Mouse (Mus musculus) myocyte (in vitro differentiated cells): ENCODE results near the gene B9d1. TPM values are rescaled to one million over a fixed set of nuclear protein-coding genes. Genes with fewer than 3 reads are reported as not detected.

ENCODE experiments used
- H3K27me3 ChIP-seq: one replicate; pipeline ENCODE4 v1.6.1; 2011; ENCODE audit not compliant: control insufficient read depth, insufficient read depth, insufficient read length
- H3K36me3 ChIP-seq: one replicate; pipeline ENCODE4 v1.6.1; 2011; ENCODE audit not compliant: control insufficient read depth, insufficient read depth
- H3K4me2 ChIP-seq: one replicate; pipeline ENCODE4 v1.6.1; 2011; ENCODE audit warnings: low read depth, control low read depth
- H3K4me3 ChIP-seq: one replicate; pipeline ENCODE4 v1.5.1; 2011; ENCODE audit warnings: mild to moderate bottlenecking, control low read depth, moderate library complexity
- H3K79me2 ChIP-seq: one replicate; pipeline ENCODE4 v1.6.1; 2011; ENCODE audit not compliant: control insufficient read depth, insufficient read depth
- H3ac ChIP-seq: one replicate; pipeline ENCODE4 v1.6.1; 2011; ENCODE audit not compliant: control insufficient read depth, insufficient read length
- CEBPB ChIP-seq: IDR thresholded peaks from 2 replicates; pipeline ENCODE4 v1.6.1; 2011; ENCODE audit warnings: mild to moderate bottlenecking, moderate library complexity; ENCODE audit not compliant: poor library complexity, insufficient read depth, severe bottlenecking
- E2F4 ChIP-seq: IDR thresholded peaks from one replicate; pipeline ENCODE4 v1.6.1; 2011; ENCODE audit warnings: mild to moderate bottlenecking, control low read depth, moderate library complexity; ENCODE audit not compliant: insufficient read depth
- MAX ChIP-seq: IDR thresholded peaks from one replicate; pipeline ENCODE4 v1.6.1; 2011; ENCODE audit warnings: low read depth, mild to moderate bottlenecking, control low read depth
- MYOD1 ChIP-seq, 3 experiments: IDR thresholded peaks; one replicate each; pipeline ENCODE4 v1.6.1; 2011; ENCODE audit warnings: control low read depth in 2 of 3, low read depth in 2 of 3, mild to moderate bottlenecking in 2 of 3, moderate library complexity in 1 of 3; ENCODE audit not compliant: insufficient read length in 2 of 3, control insufficient read depth in 1 of 3
- MYOG ChIP-seq, 3 experiments: IDR thresholded peaks; one replicate each; pipeline ENCODE4 v1.6.1; 2011; ENCODE audit warnings: control low read depth in 2 of 3, low read depth in 2 of 3, mild to moderate bottlenecking in 2 of 3; ENCODE audit not compliant: insufficient read length in 2 of 3, control insufficient read depth in 1 of 3, insufficient read depth in 1 of 3
- POLR2A ChIP-seq: IDR thresholded peaks from one replicate; pipeline ENCODE4 v1.6.1; 2011; ENCODE audit warnings: low read depth, mild to moderate bottlenecking, control low read depth, moderate library complexity; ENCODE audit not compliant: insufficient read length
- POLR2AphosphoS2 ChIP-seq: IDR thresholded peaks from one replicate; pipeline ENCODE4 v1.6.1; 2011; ENCODE audit warnings: low read depth, control low read depth; ENCODE audit not compliant: insufficient read length
- REST ChIP-seq: IDR thresholded peaks from one replicate; pipeline ENCODE4 v1.6.1; 2011; ENCODE audit warnings: mild to moderate bottlenecking, control low read depth, moderate library complexity; ENCODE audit not compliant: insufficient read depth, insufficient read length
- SRF ChIP-seq: IDR thresholded peaks from one replicate; pipeline ENCODE4 v1.6.1; 2011; ENCODE audit warnings: low read depth; ENCODE audit not compliant: control insufficient read depth, insufficient read length
- TCF12 ChIP-seq: IDR thresholded peaks from one replicate; pipeline ENCODE4 v1.6.1; 2011; ENCODE audit warnings: mild to moderate bottlenecking, control low read depth; ENCODE audit not compliant: poor library complexity, insufficient read depth, severe bottlenecking
- TCF3 ChIP-seq: IDR thresholded peaks from one replicate; pipeline ENCODE4 v1.6.1; 2011; ENCODE audit warnings: low read depth, control low read depth; ENCODE audit not compliant: insufficient read length
- USF1 ChIP-seq: IDR thresholded peaks from one replicate; pipeline ENCODE4 v1.6.1; 2011; ENCODE audit warnings: low read depth, mild to moderate bottlenecking, control low read depth, moderate library complexity
- polyA plus RNA-seq: library from polyadenylated mRNA; unstranded; fragments of >200 nt; fragmentation: generic; extraction: Trizol; gene quantifications from one replicate; pipeline ENCODE4 v1.2.1, GENCODE M21; 2012; ENCODE audit warnings: missing spikeins

Gene B9d1
- polyA plus RNA-seq: 38.6 TPM

DNA sequence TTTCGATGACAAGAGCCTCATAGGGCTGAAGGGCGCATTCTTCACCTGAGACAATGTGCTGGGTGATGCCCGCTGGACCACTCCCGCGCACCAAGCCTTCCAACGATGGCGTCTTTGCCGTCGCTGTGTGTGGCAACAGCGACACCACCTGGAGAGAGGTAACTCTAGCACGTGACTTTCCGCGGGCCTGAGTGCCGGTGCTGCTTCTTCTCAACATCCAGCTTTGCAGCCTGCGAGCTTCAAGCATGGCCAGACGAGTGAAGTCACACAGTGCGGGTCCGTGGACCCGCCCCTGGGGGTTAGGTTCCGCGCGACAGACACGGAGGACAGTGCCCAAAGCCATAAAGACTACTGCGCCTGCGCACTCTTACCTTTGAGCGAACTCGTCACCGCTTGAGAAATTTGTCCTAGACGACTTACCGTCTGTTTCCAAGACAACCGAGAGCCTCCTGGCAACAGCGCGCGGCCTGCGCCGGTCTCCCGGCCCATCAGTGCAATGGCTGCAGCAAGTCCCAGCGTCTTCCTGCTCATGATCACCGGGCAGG is at the start of gene B9d1:
TSS of gene B9d1 (plus strand) at position 432 of the 545 bp plus-strand sequence.
- Histone ChIP-seq H3K4me3 (peak within 1 kb of the TSS; percentile 48), H3K79me2 (no peaks in the 10 kb centered on the region), H3ac (no peak within 1 kb of the TSS), H3K36me3 (no peaks in the 10 kb centered on the region), H3K4me2 (peak within 1 kb of the TSS; percentile 97), H3K27me3 (no peaks in the 10 kb centered on the region)
- TF ChIP-seq E2F4: no peak
- peak; percentile 87 for TF ChIP-seq USF1
- TF ChIP-seq POLR2A: peak; percentile 48
- peak; percentile 69 for TF ChIP-seq POLR2AphosphoS2
- no peak for TF ChIP-seq CEBPB
- TF ChIP-seq MAX: peak; percentile 74
- TF ChIP-seq MYOG (IDR thresholded peaks at IDR 0.05; ENCODE audit: control insufficient read depth in 1 of 3, insufficient read depth in 1 of 3, insufficient read length in 2 of 3, low read depth in 2 of 3): peak in 1 of 3 experiments; percentile 23
- peak in 1 of 3 experiments; percentile 15 for TF ChIP-seq MYOD1 (IDR thresholded peaks at IDR 0.05; ENCODE audit: control insufficient read depth in 1 of 3, insufficient read length in 2 of 3, low read depth in 2 of 3)

DNA sequence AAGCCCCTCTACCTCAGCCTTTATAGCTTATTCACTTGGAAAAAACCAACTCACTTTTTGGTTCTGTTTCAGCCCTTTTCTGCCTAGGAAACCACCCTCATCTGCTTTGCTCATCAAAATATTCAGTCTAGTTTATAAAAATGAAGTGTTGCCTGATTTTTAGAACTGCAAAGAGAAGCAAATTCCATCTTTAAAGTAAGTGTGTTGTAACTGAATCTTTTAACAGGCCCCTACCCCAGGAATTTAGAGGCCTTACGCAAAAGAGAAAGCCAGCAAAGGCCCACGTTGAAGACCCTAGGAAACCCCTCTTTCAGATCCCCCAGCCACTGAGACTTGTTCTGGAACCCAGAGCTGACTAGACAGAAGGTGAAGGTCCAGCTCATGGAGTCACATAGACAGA is 40.9 kb upstream of the B9d1 start:
- H3K27me3 ChIP-seq: peaks cover 32% of the 10 kb centered on the region
- no peaks in the 10 kb centered on the region for H3K36me3 ChIP-seq
- H3K4me2 ChIP-seq: no peak overlapping the region
- TF ChIP-seq POLR2A: no peak
- no peak for TF ChIP-seq E2F4
- no peak for TF ChIP-seq CEBPB
- TF ChIP-seq MAX: no peak
- TF ChIP-seq TCF12: no peak
- no peak for TF ChIP-seq MYOD1 (IDR thresholded peaks at IDR 0.05; ENCODE audit: control insufficient read depth in 1 of 3, insufficient read length in 2 of 3, low read depth in 2 of 3)
- TF ChIP-seq REST: no peak
- TF ChIP-seq MYOG (IDR thresholded peaks at IDR 0.05; ENCODE audit: control insufficient read depth in 1 of 3, insufficient read depth in 1 of 3, insufficient read length in 2 of 3, low read depth in 2 of 3): no peak
- no peak for TF ChIP-seq POLR2AphosphoS2
- TF ChIP-seq SRF: no peak
- no peak for TF ChIP-seq TCF3
- TF ChIP-seq USF1: no peak
- H3ac ChIP-seq: no peak overlapping the region
- H3K79me2 ChIP-seq: no peaks in the 10 kb centered on the region
- no peak overlapping the region for H3K4me3 ChIP-seq

DNA sequence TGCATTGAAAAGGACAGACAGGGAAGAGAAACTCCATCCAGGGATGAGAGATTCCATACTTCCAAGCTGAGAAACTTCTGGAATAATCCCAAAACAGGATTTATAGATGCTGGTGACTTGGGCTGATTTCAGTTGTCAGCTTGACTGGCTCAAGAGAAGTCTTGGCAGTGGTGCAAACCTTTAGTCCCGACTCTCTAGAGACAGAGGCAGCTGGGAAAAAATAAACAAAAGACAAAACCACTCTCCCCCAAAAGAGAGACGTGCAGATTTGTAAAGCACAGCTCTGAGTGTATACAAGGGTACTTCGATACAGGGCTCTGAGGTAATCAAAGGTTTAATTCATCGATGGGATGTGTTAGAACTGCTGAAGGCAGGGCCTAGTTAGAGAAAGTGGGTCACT is 39.5 kb upstream of the B9d1 start:
- no peak overlapping the region for H3K4me3 ChIP-seq
- H3K4me2 ChIP-seq: no peak overlapping the region
- no peak for TF ChIP-seq POLR2A
- no peak for TF ChIP-seq POLR2AphosphoS2
- TF ChIP-seq MYOD1 (IDR thresholded peaks at IDR 0.05; ENCODE audit: control insufficient read depth in 1 of 3, insufficient read length in 2 of 3, low read depth in 2 of 3): no peak
- TF ChIP-seq SRF: no peak
- TF ChIP-seq TCF3: no peak
- TF ChIP-seq E2F4: no peak
- no peak for TF ChIP-seq USF1
- no peak for TF ChIP-seq MYOG (IDR thresholded peaks at IDR 0.05; ENCODE audit: control insufficient read depth in 1 of 3, insufficient read depth in 1 of 3, insufficient read length in 2 of 3, low read depth in 2 of 3)
- TF ChIP-seq CEBPB: no peak
- TF ChIP-seq REST: no peak
- TF ChIP-seq MAX: no peak
- no peak for TF ChIP-seq TCF12
- no peaks in the 10 kb centered on the region for H3K36me3 ChIP-seq
- H3ac ChIP-seq: no peak overlapping the region
- peaks cover 28% of the 10 kb centered on the region for H3K27me3 ChIP-seq
- H3K79me2 ChIP-seq: no peaks in the 10 kb centered on the region

GRCm38 (mm10) chr11:61468534-61468933 is 36.4 kb upstream of the B9d1 start:
- H3K36me3 ChIP-seq: no peaks in the 10 kb centered on the region
- H3K79me2 ChIP-seq: no peaks in the 10 kb centered on the region
- H3K4me2 ChIP-seq: no peak overlapping the region
- no peak overlapping the region for H3ac ChIP-seq
- H3K27me3 ChIP-seq: peaks cover 14% of the 10 kb centered on the region
- H3K4me3 ChIP-seq: no peak overlapping the region
- TF ChIP-seq CEBPB: no peak
- no peak for TF ChIP-seq POLR2AphosphoS2
- TF ChIP-seq MAX: no peak
- no peak for TF ChIP-seq TCF3
- TF ChIP-seq E2F4: no peak

DNA sequence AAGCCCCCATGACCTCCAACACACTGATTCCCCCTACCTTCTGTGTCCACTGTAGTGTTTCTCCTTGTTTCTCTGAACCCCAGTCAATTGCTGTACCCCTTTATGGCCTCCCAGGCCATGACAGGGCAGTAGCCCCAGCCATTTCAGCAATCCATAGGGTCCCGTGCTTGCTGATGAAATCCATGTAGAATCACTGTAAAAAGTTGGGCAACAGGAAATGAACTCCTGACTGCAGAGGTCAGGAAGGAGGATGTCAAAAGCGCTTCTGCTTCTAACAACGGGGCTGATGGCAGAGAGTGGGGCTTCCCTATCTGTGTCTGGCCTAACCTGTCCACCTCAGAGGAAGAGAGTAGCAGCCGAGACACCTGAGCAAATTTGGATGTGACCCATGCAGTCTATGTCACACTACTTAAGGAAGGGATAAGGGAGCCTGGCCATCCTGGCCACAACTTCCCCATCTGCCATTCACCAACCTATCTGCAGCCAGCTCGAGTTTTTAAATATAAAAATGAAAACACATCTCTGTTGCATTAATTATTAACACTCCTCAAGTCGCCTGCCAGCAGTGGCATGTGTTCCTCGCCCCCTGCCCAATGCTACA is 35.5 kb upstream of the B9d1 start:
- TF ChIP-seq USF1 (no peak), CEBPB (0 out of 2 replicates have a peak, but pooled peaks have one; percentile 33)
- H3K4me3 ChIP-seq: no peak overlapping the region
- H3K79me2 ChIP-seq: no peaks in the 10 kb centered on the region
- no peak overlapping the region for H3ac ChIP-seq
- peaks cover 9% of the 10 kb centered on the region for H3K27me3 ChIP-seq
- H3K4me2 ChIP-seq: no peak overlapping the region
- no peaks in the 10 kb centered on the region for H3K36me3 ChIP-seq

DNA sequence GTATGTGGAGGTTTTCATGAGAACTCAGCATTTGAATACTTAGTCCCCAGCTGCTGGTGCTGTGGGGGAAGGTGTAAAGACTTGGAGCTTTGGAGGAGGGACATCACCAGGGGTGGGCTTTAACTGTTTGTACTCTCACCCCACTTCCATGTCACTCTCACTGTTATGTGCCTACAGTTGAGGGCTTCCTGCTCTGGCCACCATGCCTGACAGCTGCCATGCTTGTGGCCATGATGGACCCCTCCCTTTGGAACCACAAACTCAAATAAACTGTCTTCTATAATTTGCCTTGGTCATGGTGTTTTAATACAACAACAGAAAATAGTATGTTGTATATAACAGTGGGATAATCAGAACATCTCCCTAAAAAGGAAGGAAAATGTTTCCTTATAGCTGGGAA is 34.1 kb upstream of the B9d1 start:
- no peaks in the 10 kb centered on the region for H3K79me2 ChIP-seq
- TF ChIP-seq TCF12 (no peak), MYOG (IDR thresholded peaks at IDR 0.05; ENCODE audit: control insufficient read depth in 1 of 3, insufficient read depth in 1 of 3, insufficient read length in 2 of 3, low read depth in 2 of 3) (peak in 2 of 3 experiments; percentile 31 to 73), MYOD1 (IDR thresholded peaks at IDR 0.05; ENCODE audit: control insufficient read depth in 1 of 3, insufficient read length in 2 of 3, low read depth in 2 of 3) (peak in 1 of 3 experiments; percentile 64)

More for the DNA sequence above, 34.1 kb upstream of the B9d1 start:
- Histone ChIP-seq H3K27me3 (peaks cover 7% of the 10 kb centered on the region), H3K4me3 (no peak overlapping the region), H3K36me3 (no peaks in the 10 kb centered on the region), H3ac (no peak overlapping the region), H3K4me2 (no peak overlapping the region)
